Mouse (Mus musculus) embryonic facial prominence, embryonic 11.5 days (tissue): ENCODE results near the gene Npw. TPM values are rescaled to one million over a fixed set of nuclear protein-coding genes. Genes with fewer than 3 reads are reported as not detected.

ENCODE experiments used
- ATAC-seq: fragments of 200-750 bp; cut with Nextera tagmentation; replicated peaks from 2 replicates; pipeline ENCODE4 v1.8.0; 2017; ENCODE audit warnings: low read depth; ENCODE audit not compliant: insufficient number of reproducible peaks, low FRiP score, low TSS enrichment
- DNase-seq: peaks from one replicate; pipeline ENCODE4 v3.0.0-alpha.2; 2015; ENCODE audit warnings: low spot score
- H3K27ac ChIP-seq: fragments of 300-500 bp; sonication (generic); replicated peaks from 2 replicates; pipeline ENCODE4 v1.5.1; 2014; ENCODE audit warnings: mild to moderate bottlenecking, low read depth, low read length, control low read depth
- H3K27me3 ChIP-seq: fragments of 300-500 bp; sonication (generic); 2 replicates; pipeline ENCODE4 v1.6.1; 2014; ENCODE audit warnings: mild to moderate bottlenecking, low read length, moderate library complexity, mixed read lengths; ENCODE audit not compliant: control insufficient read depth, insufficient read depth
- H3K36me3 ChIP-seq: fragments of 300-500 bp; sonication (generic); replicated peaks from 2 replicates; pipeline ENCODE4 v1.6.1; 2014; ENCODE audit warnings: low read depth, mild to moderate bottlenecking, low read length, moderate library complexity, mixed read lengths; ENCODE audit not compliant: control insufficient read depth, insufficient read depth
- H3K4me1 ChIP-seq: fragments of 300-500 bp; sonication (generic); 2 replicates; pipeline ENCODE4 v1.6.1; 2014; ENCODE audit warnings: low read length, mixed read lengths; ENCODE audit not compliant: control insufficient read depth, insufficient read depth
- H3K4me2 ChIP-seq: fragments of 300-500 bp; sonication (generic); 2 replicates; pipeline ENCODE4 v1.6.1; 2014; ENCODE audit warnings: low read depth, mild to moderate bottlenecking, control low read depth, low read length, moderate library complexity
- H3K4me3 ChIP-seq: fragments of 300-500 bp; sonication (generic); 2 replicates; pipeline ENCODE4 v1.5.1; 2014; ENCODE audit warnings: low read depth, low read length, control low read depth
- H3K9ac ChIP-seq: fragments of 300-500 bp; sonication (generic); replicated peaks from 2 replicates; pipeline ENCODE4 v1.6.1; 2014; ENCODE audit warnings: mild to moderate bottlenecking, control low read depth, low read length
- H3K9me3 ChIP-seq: fragments of 300-500 bp; sonication (generic); replicated peaks from 2 replicates; pipeline ENCODE4 v1.6.1; 2016; ENCODE audit warnings: mild to moderate bottlenecking, low read length, inconsistent platforms, mixed read lengths; ENCODE audit not compliant: control insufficient read depth
- WGBS: fragments of 180-500 bp; shearing (Covaris S2); extraction: QIAGEN DNeasy Blood & Tissue Kit; methylation state at CpG from one replicate; pipeline ENCODE4 v1.1.7; 2014; 5-methylcytosine and 5-hydroxymethylcytosine counted together
- polyA plus RNA-seq: library from polyadenylated mRNA; unstranded; fragments of >200 nt; fragmentation: Nextera tagmentation; extraction: Ambion mirVana; gene quantifications from 2 replicates; pipeline ENCODE4 v1.2.1, GENCODE M21; 2014

Npw gene
- polyA plus RNA-seq, 1 experiment from 2014 or later = 0.48 TPM

DNA sequence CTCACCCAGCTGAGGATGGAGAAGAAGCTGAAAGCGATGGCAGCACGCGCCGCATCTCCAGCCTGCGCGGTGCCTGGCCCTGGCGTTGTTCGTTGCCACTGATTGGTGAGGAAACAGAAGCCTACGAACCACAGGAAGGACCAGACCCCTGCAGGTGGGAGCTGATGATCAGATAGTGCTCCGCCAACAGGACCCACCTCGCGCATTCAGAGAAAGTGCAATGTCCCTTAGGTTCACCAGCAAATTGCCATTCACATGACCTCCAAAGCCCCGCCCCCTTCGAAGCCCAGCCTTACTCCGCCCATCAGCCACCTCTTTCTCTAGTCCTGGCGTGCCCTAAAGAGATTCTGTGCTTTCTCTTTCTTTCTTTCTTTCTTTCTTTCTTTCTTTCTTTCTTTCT lies 28.3 kb upstream of the Npw start:
- DNase-seq (peak; percentile 62), ATAC-seq (peak; percentile 14; the same call in 1 of the 2 replicates)
- Histone ChIP-seq H3K27me3 (peaks cover 36% of the 10 kb centered on the region), H3K4me2 (no peak overlapping the region), H3K9me3 (no peaks in the 10 kb centered on the region), H3K4me1 (peaks cover 4% of the 10 kb centered on the region), H3K27ac (no peak overlapping the region), H3K4me3 (no peak overlapping the region), H3K36me3 (no peaks in the 10 kb centered on the region; the same call in 1 of the 2 replicates), H3K9ac (no peak overlapping the region)
- 28% methylated on average over 16 of the region's 16 CpGs for WGBS

DNA sequence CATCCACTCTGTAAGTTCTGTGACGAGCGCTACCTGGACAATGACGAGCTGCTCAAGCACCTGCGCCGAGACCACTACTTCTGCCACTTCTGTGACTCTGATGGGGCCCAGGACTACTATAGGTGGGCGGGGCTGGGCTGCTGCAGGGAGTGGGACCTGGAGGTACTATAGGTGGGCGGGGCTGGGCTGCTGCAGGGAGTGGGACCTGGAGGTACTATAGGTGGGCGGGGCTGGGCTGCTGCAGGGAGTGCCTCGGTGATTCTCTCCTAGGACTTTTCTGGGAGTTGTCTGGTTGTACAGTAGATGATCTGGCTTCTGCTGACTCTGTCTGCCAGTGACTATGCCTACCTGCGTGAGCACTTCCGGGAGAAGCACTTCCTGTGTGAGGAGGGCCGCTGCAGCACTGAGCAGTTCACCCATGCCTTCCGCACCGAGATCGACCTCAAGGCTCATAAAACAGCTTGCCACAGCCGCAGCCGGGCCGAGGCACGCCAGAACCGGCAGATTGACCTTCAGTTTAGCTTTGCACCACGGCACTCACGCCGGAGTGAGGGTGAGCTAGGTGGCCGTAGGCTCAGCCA lies 19.3 kb upstream of the Npw start:
- Histone ChIP-seq H3K36me3 (peaks cover 22% of the 10 kb centered on the region), H3K4me2 (no peak overlapping the region), H3K27ac (no peak overlapping the region), H3K27me3 (no peaks in the 10 kb centered on the region), H3K9ac (no peak overlapping the region), H3K4me1 (no peaks in the 10 kb centered on the region), H3K4me3 (no peak overlapping the region), H3K9me3 (no peaks in the 10 kb centered on the region)
- DNase-seq = no peak
- ATAC-seq = 0 out of 2 replicates have a peak, but pooled peaks have one; percentile 30
- 92% methylated on average over 24 of the region's 24 CpGs for WGBS

DNA sequence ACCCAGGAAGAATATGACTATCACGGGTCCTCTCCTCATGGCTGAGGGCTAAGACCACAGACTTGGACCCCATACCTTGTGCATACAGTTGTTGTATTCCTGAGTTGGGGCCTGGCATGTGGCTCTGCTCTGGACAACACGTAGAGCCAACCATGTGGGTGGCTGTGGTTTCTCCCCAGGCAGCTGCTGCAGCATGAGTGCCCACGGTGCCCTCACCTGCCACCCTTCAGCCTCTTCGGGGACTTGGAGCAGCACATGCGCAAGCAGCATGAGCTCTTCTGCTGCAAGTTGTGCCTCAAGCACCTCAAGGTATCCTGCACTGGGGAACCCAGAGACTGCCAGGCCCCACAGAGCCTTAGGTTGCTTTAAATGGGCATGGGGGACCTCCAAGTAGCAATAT lies 18.6 kb upstream of the Npw start:
- Histone ChIP-seq H3K9ac (no peak overlapping the region), H3K4me3 (no peak overlapping the region), H3K36me3 (peaks cover 22% of the 10 kb centered on the region), H3K4me1 (no peaks in the 10 kb centered on the region; the same call in 1 of the 2 replicates), H3K9me3 (no peaks in the 10 kb centered on the region), H3K27ac (no peak overlapping the region), H3K4me2 (no peak overlapping the region), H3K27me3 (no peaks in the 10 kb centered on the region)
- ATAC-seq = no peak
- WGBS = 94% methylated on average over 5 of the region's 5 CpGs
- DNase-seq = no peak

DNA sequence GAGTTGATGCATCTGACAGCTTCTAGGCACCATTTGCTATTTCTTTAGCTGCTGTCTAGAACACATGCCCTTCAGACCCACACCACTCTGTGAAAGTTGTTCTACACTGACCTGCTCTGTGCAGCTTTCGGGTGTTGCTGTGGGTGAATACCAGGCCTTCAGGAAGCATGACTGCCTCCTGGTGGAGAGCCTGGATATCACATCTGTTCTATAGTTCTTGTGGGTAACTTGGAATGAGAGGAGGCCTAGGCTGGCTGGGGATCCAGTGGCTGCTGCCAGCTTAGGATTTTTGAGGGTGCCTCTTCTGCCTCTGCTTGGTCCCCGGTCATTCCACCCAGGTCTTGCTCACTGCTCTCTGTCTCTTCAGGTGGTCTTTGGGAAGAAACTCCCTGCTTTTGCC lies 17.9 kb upstream of the Npw start:
- ATAC-seq (no peak; the same call in 1 of the 2 replicates), DNase-seq (peak; percentile 78)
- H3K4me1 ChIP-seq = peaks cover 2% of the 10 kb centered on the region; the same call in 1 of the 2 replicates
- no peaks in the 10 kb centered on the region for H3K27me3 ChIP-seq
- peaks cover 20% of the 10 kb centered on the region for H3K36me3 ChIP-seq
- 71% methylated on average over 2 of the region's 2 CpGs for WGBS
- no peak overlapping the region for H3K4me2 ChIP-seq
- H3K4me3 ChIP-seq = no peak overlapping the region
- no peaks in the 10 kb centered on the region for H3K9me3 ChIP-seq
- H3K27ac ChIP-seq = no peak overlapping the region
- no peak overlapping the region for H3K9ac ChIP-seq

DNA sequence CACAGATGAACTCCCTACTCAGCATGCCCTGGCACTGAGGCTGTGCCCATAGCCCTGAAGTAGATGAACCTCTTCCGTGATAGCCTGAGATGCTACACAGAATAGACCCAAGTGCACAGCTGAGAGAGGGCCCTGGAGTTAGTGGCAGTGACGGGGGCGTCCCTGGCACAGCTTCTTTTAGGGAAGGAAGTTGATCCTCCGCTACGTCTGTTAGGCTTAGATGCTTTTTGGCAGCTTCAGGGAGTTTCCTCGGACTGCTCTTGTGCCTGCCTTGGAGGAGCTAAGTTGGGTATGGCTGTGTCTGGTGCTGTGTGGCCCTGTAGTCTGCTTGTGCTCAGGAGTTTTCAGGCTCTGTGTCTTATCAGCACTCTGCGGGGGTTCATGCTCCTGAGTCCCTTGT lies 16.0 kb upstream of the Npw start:
- no peak for DNase-seq
- no peak overlapping the region for H3K4me2 ChIP-seq
- H3K9ac ChIP-seq = no peak overlapping the region
- WGBS = 92% methylated on average over 7 of the region's 7 CpGs
- no peaks in the 10 kb centered on the region for H3K27me3 ChIP-seq
- H3K4me1 ChIP-seq = peaks cover 5% of the 10 kb centered on the region; the same call in 1 of the 2 replicates
- no peak for ATAC-seq
- no peak overlapping the region for H3K4me3 ChIP-seq
- no peaks in the 10 kb centered on the region for H3K9me3 ChIP-seq
- H3K36me3 ChIP-seq = peaks cover 7% of the 10 kb centered on the region
- no peak overlapping the region for H3K27ac ChIP-seq

DNA sequence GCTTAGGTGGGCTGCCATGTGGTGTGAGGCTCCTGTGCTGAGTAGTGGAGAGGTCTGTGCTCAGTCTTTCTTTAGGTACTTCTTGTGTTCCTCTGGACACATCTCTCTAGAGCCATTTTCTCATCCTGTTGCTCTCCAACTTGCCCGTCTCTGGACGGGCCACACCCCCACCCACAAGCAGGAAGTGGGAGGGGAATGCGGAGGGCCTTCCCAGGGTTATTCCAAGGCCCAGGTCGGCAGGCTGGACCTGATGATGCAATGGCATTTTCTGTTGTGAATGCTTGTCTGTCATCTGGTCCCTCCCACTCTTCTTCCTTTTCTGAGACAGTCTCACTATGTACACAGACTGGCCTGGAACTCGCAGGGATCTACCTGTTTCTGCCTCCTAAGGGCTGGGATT lies 13.9 kb upstream of the Npw start:
- no peak for ATAC-seq
- 11% methylated on average over 5 of the region's 5 CpGs for WGBS
- Histone ChIP-seq H3K9me3 (no peaks in the 10 kb centered on the region), H3K4me1 (peaks cover 5% of the 10 kb centered on the region; the same call in 1 of the 2 replicates), H3K36me3 (peaks cover 4% of the 10 kb centered on the region; the same call in 1 of the 2 replicates), H3K4me2 (no peak overlapping the region), H3K27ac (no peak overlapping the region), H3K27me3 (no peaks in the 10 kb centered on the region), H3K4me3 (no peak overlapping the region), H3K9ac (no peak overlapping the region)
- DNase-seq = no peak

DNA sequence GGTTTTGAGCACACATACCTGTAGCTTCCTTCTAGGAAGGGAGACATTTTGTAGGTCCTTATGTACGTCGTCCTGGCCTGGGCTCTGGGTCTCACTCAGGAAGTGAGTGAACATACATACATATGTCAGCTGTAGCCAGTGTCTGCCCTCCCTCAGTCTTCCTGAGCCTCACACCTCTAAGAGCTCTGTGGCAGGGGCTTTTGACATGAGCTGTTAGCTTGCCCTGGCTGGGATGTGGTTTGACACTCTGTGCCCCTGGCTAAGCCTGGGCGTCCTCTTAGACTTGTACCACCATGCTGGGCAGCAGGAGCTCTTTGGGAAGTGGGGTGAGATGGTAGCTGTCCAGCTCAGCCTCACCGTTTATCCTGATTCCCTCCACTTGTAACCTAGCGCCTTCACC lies 13.1 kb upstream of the Npw start:
- H3K27me3 ChIP-seq = no peaks in the 10 kb centered on the region
- H3K9ac ChIP-seq = peak overlapping the region; percentile 44; the same call in 1 of the 2 replicates
- H3K27ac ChIP-seq = no peak overlapping the region
- 73% methylated on average over 5 of the region's 5 CpGs for WGBS
- ATAC-seq (no peak), DNase-seq (no peak)
- H3K4me1 ChIP-seq = peaks cover 5% of the 10 kb centered on the region; the same call in 1 of the 2 replicates
- peak overlapping the region; percentile 85; the same call in 1 of the 2 replicates for H3K4me2 ChIP-seq
- H3K9me3 ChIP-seq = no peaks in the 10 kb centered on the region
- H3K4me3 ChIP-seq = peak overlapping the region; percentile 8; the same call in 1 of the 2 replicates
- no peaks in the 10 kb centered on the region for H3K36me3 ChIP-seq

DNA sequence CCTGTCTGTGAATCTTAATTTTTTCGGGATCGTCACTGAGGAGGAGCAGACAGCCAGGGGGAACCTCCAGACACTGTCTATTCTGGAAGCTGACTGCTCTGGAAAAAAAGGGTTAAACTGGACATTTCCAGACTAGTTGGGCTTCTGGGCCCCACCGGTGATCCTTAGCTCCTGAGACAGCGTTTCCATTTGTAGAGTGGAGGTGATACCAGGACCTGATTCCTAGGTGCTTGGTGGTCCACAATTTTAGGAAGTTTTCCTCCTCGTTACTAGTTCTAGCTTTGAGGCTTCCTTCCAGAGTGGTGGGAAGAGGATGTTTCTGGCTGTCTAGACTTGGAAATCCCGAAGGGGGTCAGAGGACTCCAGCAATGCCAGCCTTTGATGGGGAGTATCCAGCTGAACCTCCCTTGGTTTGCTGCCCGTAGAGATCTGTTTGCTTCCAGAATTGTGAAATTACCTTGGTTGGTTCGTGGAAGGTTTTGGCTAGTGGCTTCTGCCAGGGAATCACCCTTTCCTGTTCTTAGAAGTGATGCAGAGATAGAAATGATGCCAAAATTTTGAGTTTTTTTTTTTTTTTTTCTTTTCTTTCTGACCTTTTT lies 12.1 kb upstream of the Npw start:
- H3K4me2 ChIP-seq = peak overlapping the region; percentile 85
- H3K4me1 ChIP-seq = peaks cover 5% of the 10 kb centered on the region; the same call in 1 of the 2 replicates
- DNase-seq = no peak
- no peaks in the 10 kb centered on the region for H3K9me3 ChIP-seq
- no peaks in the 10 kb centered on the region for H3K27me3 ChIP-seq
- 15% methylated on average over 8 of the region's 8 CpGs for WGBS
- H3K9ac ChIP-seq = peak overlapping the region; percentile 97
- H3K4me3 ChIP-seq = peak overlapping the region; percentile 90
- H3K27ac ChIP-seq = no peak overlapping the region; the same call in 1 of the 2 replicates
- no peaks in the 10 kb centered on the region for H3K36me3 ChIP-seq
- ATAC-seq = no peak
